Mouse (Mus musculus): ENCODE data around the gene Bag6.
A peak's percentile ranks its signal among the peaks of the same experiment; 100 is the strongest.

Bag6 gene

DNA sequence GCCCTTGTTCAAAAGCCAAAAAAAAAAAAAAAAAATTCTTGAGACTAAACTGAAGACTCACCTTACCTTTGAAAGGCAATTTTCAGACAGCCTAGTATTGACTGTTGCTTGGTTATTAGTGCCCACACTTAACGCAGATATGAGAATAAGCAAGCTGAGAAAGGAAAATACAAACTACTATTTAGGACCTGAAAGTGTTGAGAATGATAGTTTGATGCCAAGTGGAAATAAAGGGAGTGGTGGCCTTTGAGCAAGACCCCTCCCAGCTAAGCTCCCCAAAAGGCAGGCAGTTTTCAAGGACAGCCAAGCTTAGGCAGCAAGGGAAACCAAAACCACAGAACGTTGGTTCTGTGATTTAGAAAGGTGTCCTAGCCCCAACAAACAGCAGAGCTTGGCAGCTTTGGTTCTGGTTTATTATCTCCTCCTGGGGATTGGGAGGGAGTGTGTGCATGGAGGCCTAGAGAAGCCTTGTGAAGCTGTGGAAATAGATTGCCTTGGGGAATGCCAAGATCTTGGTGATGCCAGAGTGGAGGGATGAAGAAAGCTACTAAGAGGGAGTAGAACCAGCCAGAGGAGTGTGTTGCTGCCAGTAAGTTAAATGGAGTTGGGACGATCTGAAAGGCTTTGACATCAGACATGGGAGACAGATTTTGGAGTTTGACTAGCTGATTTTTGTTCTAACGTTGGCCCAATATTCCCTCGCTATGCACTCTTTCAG is 13.1 kb downstream of the Bag6 start:
- no peak for DNase-seq (ENCODE audit: low spot score)

DNA sequence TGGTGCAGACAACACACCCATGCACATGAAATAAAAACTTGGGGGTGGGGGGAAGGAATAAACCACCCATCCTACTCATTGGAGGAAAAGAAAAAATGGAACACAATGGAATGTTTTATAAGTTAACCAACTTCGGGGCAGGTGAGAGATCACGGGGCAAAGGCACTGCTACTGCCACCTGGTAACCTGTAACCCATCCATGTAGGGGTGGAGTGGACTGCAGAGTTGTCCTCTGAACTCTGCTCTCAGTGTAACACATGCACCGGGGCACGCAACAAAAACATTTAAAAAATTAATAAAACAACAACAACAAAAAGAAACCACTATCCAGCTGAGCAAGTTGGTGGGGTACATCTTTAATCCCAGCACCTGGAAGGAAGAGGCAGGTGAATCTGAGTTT is 17.1 kb downstream of the Bag6 start:
- DNase-seq (ENCODE audit: low spot score), result no peak

DNA sequence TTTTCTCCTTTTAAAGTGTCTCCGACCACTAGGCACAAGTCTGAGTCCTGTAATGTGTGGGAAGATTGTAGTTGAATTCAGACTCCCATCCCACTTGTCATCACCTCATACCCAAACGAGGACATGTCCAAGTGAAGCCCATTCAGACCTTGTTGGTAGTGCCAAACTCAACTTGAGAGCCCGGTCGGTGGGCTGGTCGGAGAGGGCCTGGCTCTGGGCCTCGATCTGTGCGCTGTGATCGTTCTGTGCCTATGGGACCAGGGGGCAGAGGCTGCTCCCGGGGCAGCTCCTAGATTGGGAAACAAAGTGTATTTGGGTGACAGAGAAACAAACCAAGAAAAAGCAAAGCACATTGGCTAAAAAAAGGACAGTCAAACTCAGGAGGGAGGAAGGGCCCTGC is 18.1 kb downstream of the Bag6 start:
- no peak for DNase-seq (ENCODE audit: low spot score)

DNA sequence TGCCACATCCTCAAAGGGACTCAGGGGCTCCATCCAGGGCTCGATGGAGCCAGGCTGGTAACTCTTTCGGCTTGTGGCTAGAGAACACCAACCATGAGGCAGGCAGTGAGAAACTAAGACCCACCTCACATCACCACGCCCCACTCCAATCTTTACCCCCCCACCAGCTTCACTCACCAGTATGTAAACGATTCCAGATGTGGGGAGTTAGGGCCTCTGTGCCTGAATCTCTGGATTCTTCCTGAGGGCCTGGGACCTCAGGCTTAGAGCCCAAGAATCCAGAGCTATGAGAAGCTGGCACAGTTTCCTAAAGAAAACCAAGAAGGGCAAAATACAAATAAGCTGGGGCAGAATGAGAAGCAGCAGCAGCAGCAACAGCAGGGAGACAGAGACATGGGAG is 19.0 kb downstream of the Bag6 start:
- no peak for DNase-seq (ENCODE audit: low spot score)

DNA sequence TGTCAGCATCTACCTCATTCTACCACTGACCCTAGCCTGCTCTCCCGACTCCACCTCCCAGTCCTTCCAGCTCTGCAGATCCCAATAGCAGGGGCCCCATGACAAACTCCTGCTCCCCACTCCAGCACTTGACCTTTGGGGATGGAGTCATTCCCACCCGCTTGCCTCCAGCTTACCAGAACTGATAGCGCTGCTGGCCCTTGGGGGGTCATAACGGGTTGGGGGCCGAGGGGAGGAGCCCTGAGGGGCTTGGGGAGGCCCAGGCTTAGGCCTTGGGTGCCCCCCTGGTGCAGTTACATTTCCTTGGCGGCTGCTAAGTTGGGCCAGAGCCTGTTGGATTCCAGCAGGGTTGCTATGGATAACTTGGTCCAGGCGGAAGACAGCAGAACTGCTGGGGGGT is 19.6 kb downstream of the Bag6 start:
- no peak for DNase-seq (ENCODE audit: low spot score)

DNA sequence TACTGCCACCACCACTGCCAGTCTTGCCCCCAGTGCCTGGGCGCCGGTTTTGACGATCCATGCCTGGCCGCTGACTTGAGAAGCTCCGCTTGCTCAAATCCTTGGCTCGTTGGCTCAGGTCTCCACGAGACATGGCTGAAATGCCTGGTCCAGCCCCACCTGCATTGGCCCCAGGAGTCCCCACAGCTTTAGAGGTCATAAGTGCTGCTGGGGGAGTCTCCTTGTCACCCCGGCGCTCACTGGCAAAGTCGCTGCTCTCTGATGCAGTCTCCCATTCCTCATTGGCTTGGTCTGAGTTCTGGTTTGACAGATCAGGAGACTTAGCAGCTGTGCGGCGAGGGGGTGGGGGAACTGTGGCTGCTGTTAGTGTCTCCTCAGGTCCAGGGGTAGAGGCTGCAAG is 20.5 kb downstream of the Bag6 start:
- DNase-seq (ENCODE audit: low spot score), result no peak

DNA sequence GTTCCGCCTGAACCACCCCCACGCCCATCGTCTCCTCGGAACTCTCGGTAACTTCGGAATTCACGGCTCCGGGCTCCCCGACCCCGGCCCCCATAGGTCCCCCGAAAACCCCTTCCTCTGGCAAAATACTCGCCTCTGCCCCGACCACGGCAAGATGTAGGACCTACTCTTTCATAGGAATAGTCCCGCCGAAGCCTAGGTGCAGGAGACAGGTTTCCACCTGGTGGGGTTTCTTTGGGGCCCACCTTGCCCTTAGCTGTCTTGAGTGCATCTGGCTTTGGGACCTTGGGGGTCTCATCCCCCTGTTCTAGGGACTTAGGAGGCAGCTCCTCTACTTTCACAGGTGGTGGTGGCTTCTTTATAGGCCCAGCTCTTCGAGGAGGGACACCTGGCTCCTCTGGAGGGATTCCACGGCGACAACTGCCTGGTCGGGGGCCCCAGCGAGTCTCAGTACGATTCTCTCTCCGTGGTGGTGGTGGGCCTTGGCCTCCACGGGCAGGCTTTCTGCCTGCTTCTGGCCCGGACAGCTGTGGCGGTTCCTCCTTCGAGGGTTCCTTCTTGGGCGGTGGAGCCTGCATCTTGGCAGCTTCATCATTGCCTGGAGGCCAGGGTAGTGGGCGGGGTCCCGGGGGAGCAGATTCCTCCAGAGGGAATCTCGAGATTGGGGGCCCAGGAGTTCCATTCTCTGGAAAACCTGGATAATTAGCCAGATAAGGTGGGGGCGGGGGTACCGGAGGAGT is 21.7 kb downstream of the Bag6 start:
- no peak for DNase-seq (ENCODE audit: low spot score)

DNA sequence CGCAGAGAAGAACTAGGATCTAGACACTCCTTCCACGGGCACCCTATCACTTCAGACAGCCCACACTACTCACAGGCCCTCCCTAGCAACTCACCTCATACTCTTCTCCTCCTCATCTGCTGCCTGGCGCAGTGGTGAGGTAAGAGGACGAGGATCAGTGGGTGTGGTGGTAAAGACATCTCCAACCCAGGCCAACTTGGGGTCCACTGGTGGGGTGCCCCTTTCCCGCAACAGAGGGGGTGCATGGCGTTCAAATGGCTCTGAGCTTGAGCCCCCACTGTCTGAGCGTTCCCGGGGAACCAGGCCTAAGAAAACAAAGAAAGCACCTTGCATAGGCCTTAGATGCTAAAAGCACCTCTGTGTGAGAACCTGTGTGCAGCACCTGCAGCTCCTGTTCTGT is 22.3 kb downstream of the Bag6 start:
- no peak for DNase-seq (ENCODE audit: low spot score)

DNA sequence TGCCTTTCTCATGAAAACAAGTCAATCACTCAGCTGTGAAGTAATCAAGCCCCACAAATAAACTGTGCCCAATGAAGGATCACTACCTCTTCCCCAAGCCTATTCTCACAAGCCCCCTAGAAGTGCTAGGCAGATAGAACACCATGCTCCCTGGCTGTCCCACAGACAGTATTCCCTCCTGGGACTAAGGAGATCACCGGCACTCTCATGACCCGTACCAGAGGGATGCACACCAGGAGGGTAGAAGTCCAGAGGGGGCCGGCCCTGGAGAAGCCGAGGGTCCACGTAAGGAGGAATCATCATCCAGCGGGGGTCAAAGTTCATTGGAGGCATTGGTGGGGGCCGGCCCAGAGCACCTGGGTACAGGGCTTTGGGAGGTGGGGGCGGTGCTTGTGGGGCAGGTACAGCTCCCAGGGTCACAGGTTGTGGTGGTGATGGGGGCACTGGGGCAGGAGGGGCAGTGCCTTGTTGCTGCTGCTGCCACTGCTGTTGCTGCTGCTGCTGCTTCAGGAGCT is 22.7 kb downstream of the Bag6 start:
- no peak for DNase-seq (ENCODE audit: low spot score)

DNA sequence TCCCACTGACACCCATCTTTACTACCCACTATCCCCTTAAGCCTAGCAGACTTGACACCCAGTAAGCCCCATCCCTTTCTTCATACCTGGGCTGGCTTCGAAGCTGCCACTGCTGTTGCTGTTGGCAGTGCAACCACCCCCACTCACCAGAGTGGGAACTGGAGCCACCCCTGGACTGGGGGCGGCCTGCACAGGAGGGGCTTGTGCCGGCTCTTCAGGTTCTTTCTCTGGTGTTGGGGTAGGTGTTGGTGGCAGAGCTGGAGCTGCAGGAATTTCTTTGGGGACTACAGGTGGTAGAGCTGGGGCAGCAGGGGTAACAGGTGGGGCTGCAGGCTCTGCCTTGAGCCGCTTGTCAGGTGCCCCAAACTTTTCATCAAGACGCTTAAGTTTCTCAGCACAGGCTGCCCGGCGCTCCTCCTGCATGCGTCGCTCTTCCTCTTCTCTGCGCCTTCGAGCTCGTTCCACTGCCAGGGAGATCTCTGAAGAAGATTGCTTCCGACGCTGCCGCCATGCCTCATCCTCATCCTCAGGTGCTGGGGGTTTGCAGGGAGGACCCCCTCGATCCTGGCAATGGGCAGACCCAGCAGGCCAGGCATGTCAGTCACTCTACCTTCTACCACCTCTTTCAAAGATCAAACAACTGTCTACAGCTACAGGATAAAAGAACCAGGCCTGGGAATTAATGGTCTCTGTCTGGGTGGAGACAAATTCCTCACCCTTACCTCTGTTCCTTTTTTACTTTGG is 24.0 kb downstream of the Bag6 start:
- DNase-seq (ENCODE audit: low spot score), result no peak

DNA sequence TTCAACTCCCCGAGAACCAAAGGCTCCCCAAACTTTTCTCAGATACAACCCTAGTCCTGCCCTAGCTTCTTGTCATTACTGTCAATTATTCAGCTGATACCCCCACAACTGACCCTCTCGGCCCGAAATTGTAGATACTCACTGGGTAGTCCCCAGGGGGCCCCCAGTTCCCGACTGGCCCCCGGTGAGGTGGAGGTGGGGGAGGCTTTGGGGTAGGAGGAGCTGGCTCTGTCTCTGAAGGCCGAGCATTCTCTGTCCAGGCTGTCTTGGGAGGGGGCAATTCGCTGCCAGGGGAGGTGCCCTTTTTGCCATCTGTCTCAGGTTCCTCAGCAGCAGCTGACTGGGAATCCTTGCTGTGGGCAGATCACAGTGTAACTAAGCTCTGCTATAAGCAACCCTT is 24.7 kb downstream of the Bag6 start:
- no peak for DNase-seq (ENCODE audit: low spot score)

DNA sequence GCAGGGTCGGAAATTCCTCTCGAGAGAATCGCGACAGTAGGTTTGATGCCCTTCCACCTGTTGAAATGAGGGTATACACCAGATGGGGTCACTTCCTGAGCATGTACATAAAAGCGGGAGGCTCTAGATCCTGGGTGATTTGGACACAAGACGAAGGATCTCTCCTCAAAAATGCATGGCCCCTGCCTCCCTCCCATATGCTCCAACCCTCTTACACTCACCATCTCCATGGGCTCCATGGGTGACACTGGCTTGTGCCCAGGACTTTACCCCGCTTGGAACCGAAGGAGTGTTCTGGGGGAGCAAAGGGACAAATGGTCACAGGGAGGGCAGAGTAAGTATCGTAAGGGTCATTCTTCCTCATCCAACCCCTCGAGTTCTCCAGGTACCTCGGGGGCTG is 26.4 kb downstream of the Bag6 start:
- DNase-seq (ENCODE audit: low spot score), result no peak

DNA sequence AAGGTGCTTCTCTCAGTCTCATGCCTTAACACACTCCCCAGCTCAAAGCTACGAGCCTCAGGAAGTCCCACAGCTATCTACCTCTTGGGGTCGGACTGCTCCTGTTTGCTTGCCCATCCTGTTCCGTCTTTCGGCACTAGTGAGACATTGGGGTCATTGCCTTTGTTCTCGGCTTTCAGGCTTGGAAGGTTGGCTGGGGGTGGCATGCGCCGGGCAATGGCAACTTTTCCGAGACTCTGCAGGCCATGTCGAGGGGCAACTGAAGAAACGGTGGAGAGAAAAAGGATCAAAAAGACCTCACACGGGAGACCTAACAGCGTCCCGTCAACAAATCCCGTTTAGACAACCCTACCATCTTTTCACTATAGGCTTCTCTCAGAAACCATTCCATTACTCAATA is 27.1 kb downstream of the Bag6 start:
- no peak for DNase-seq (ENCODE audit: low spot score)

DNA sequence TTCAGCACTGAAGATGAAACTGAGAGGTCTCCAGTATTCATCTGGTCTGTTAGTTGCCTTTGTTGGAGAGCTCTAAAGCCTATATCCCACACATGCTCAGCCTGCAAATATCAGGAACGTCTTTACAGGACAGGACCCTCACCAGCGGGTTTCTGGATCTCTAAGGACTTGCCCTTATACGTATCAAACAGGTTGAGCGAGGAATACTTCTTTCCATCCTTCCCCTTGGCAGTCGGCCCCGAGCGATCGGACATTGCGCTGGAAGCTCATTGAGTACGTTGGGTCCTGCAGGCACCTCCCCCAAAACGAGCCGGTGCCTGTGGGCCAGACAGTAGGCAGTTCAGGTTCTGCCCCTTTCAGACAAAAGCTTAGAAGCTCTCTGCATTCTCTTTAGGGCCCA is 27.8 kb downstream of the Bag6 start:
- DNase-seq (ENCODE audit: low spot score), result no peak

DNA sequence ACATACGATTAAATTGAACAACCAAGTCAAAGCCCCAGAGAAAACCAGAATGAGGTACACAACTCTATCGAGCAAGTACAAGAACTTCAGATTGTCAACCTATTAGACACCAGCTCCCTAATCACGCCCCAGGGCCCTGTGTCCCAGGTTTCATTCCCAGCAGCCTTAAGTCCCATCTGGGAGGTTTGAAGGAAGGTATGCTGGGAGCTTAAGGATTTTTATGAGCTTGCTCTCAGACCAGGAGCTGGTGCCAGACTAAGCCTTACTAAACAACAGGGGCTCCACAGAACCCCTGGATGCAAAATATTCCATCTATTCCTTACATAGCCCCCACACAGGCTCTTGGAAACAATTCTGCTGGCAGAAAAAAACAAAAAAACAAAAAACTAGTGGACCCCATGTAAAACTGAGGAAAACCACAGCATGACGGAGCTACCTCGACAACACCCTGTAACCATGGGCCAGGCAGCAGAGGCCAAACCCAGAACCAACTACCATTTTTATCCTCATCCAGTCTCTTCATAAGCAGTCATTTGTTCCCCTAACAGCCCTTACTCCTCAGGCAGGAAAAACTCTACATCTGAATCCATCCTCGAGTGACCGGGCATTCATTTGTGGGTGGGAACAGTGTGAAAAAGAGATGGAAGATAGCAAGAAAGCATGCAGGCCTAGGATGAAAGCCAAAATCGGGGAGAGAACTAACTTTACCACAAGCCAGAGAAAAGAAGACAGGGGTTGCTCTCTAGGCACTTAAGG is 28.5 kb downstream of the Bag6 start:
- no peak for DNase-seq (ENCODE audit: low spot score)

DNA sequence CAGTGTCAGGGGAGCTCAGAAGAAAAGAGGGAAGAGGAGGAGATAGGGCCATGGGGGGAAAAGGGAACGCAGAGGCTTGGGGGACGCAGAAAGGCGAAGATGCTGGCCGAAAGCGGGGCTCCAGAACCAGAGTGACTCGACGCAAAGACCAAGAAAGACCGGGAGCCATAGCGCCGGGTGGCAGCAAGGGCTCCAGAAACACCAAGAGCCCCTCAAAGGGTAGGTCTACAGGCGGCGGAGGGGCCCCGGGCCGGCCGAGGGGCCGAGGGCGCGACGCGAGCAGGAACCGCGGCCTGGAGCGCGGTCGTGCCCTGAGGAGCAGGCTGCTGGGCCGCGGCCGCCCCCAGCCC is 29.2 kb downstream of the Bag6 start:
- no peak for DNase-seq (ENCODE audit: low spot score)

DNA sequence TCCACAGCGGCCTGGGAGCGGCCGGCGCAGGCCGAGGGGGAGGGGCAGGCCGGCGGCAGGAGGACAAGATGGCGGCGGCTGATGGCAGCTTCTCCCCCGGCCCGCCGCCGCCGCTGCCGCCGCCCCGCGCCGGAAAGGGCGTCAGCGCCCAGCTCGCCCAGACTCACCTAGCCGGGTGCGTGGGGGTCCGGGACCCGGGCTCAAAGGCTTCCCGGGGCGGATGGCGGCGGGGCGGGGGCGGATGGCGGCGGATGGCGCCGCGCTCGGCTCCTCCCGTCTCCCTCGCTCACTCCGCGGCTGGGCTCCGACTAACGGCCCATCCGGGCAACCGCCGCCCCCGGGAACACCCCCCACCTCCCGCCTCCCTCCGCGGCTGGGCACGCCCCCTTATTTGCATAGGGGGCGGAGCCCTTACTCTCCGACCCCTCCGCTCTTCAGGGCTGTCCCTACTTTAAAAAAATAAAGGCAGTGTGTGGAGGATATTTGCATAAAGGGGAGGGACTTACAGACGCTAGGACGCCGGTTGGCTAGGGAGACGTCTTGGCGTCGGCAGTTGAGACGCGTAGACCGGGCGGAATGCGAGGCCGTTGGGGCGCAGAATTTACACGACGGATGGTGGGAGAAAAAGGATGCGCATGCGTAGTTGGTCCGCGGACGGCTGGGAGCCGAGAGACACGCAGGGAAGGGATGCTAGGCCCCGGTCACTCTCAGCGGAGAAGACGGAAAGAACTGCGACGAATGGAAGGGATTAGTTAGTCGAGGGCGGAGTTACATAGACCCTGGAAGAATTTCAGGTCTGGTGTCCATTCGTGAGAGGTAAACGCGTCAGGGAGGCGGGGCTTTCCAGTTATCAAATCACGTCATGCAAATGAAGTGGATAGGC is 29.8 kb downstream of the Bag6 start, which contains the start of gene Prrc2a:
Prrc2a (minus strand) TSS at position 330 of the 883 bp plus-strand sequence.
- peak; percentile 99 for DNase-seq (ENCODE audit: low spot score)

DNA sequence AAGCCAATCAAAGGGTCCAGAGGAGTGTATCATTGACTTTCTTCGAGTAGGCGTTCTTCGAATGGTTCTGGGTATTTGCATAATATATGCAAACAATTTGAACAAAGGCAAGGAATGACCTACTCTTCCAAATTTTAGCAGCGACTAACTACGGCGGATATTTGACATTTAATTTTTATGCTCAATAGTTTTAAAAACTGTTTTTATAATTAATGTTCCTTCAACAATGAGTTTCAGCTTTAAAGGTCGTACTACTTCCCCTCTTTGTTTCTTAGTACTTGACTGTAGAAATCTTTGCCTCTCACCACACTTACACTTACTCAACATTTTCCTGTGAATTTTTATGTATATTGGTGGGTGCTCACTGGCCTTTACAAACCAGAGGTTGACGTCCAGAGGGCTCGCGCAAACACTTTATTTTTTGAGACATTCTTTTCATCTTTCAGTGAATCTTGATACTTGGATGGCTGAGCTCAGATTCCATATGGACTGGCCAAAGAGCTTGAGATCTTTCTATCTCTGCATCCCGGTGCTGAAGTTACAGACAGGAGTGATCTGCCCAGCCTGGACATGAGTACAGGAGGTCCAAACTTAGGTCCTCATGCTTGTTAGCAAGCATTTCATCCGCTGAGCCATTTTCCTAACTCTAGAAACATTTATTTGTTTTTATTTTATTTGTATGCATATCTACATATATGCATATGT is 30.6 kb downstream of the Bag6 start:
- no peak for DNase-seq (ENCODE audit: low spot score)

DNA sequence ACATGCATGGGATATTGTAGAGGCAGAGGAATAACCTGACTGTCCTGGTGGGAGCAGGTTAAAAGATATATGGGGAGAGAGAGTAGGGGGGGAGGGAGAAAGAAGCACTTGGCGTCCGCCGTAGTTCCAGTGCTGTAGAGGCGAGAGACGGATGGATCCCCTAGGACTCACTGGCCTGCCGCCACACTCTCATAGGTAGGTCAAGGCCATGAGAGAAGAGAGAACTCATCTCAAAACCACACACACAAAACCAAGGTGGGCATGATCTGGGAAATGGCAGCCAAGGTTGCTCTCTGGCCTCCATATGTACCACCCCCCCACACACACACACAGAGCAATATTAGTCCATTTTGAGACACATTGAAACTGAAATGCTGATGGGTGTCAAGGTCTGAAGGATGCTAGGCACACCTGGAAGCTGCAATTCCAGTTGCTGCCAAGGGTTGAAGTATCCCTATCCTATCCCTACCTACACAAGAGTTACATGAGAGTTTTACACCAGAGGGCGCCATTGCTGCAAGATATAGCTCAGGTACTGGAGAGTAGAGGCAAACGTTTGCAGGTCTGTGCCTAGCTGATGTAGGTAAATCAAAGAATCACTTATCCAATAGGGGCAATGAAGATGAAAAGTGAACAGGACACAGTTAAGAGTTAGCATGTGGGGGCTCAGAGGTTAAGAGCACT is 31.5 kb downstream of the Bag6 start:
- DNase-seq (ENCODE audit: low spot score), result no peak

DNA sequence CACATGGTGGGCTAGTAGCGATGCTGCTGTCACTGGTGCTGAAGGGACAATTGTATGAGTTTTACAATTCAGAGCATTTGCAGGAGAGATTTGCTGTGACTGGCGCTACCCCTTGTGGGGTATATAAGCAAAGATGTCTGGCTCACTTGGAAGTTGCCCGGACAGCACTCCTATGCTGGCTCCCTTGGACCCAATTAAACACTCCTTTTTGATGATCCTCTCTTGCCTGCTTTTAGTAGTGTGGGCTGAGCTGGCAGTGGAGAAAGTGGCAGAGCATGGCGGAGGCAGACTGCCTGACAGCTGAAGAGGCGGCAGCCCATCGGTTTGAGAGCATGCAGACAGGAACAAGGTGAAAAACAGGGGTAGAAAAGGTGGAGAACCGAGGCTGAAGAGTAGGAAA is 32.8 kb downstream of the Bag6 start:
- DNase-seq (ENCODE audit: low spot score), result no peak
